Mouse (Mus musculus) macrophage (primary cell): ENCODE data around the gene Ankrd13d. TPM values are rescaled to one million over a fixed set of nuclear protein-coding genes. Genes with fewer than 3 reads are reported as not detected.

ENCODE experiments used
- H3K27ac ChIP-seq: fragments of 350-480 bp; formaldehyde crosslinking; 2 replicates; pipeline ENCODE4 v1.9.0; 2021
- H3K36me3 ChIP-seq: fragments of 350-480 bp; formaldehyde crosslinking; 2 replicates; pipeline ENCODE4 v1.9.0; 2021; ENCODE audit errors: inconsistent target
- H3K4me3 ChIP-seq: fragments of 350-480 bp; formaldehyde crosslinking; 2 replicates; pipeline ENCODE4 v1.9.0; 2021; ENCODE audit errors: inconsistent target
- H3K79me2 ChIP-seq: fragments of 350-480 bp; formaldehyde crosslinking; 2 replicates; pipeline ENCODE4 v1.9.0; 2021; ENCODE audit errors: inconsistent target
- WGBS: methylation state at CpG from one replicate; pipeline ENCODE4 v1.1.7; 2026; ENCODE audit warnings: inconsistent platforms; ENCODE audit not compliant: missing documents; 5-methylcytosine and 5-hydroxymethylcytosine counted together
- polyA plus RNA-seq: library from polyadenylated mRNA; stranded (reverse); fragments of 250-400 nt; gene quantifications from 3 replicates; pipeline ENCODE4 v1.2.4, GENCODE M21; 2018; ENCODE audit warnings: inconsistent platforms

The Ankrd13d gene
- polyA plus RNA-seq, 1 experiment from 2014 or later: 3.2 TPM

DNA sequence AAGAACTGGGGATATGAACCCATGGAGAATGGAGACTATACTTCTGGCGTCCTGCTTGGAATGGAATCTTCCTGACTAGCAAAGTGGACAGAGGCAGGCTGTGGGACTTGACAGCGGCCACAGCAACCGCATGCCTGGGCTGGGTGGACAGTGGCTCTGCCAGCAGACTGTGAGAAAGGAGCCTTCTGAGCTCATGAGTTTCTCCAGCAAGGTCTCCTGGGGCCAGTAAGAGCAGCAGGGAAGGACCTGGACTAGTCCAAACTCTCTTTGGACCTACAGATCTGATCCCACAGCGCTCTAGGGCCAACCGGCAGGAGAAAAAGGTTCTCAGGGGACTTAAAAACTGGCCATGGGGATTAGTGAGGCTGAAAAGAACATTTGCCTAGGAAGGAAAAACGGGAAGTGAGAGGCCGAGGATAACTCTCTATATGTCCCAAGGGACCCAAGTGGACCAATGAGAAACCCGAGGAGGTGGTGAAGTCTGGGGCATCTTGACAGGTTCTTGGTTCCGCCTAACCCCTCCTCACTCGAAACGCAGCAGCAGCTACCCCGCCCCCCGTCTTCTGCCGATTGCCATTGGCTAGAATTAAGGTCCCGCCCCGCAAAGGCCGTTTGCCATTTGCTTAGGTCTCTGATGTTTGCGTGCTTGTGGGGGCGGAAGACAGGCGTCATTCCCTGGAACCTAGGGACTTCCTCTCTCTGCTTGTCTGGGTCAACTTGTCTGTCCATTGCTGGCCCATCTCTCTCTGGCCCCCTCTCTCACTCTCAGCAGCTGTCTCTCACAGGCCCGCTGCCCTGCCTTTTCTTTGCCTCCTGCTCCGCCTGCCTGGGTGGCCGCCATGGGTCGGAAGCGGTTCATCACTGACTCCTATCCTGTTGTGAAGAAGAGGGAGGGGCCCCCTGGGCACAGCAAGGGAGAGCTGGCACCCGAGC lies 51.4 kb downstream of the Ankrd13d start, which contains the start of gene Pold4:
Gene Pold4, plus strand, starts transcription at position 647 of the 933 bp plus-strand sequence.
- H3K79me2 ChIP-seq: no peaks in the 10 kb centered on the region
- H3K36me3 ChIP-seq: no peaks in the 10 kb centered on the region
- H3K27ac ChIP-seq: peak within 1 kb of the TSS; percentile 97
- WGBS: 12% methylated on average over 26 of the region's 26 CpGs
- H3K4me3 ChIP-seq: peak within 1 kb of the TSS; percentile 40

DNA sequence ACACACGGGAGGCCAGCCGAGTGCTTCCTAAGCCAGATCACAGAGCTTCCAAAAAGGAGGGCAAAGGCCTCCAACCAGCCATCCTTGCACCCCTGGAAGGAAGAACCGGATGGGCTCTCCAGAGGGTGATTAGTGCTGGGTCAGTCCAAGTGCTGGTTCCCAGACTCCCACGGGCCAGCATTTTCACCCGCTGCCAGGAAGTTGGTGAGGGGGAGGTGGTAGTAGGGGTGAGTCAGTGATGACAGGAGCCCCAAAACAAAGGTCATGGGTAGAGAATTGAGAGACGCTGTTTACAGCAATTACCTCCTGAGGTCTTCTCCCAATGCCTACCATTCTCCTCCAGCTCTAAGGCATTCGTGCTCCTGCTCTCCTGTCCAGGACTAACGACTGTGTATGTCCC lies 52.5 kb downstream of the Ankrd13d start:
- no peaks in the 10 kb centered on the region for H3K79me2 ChIP-seq
- H3K27ac ChIP-seq: peak overlapping the region; percentile 97; the same call in 1 of the 2 replicates
- H3K4me3 ChIP-seq: no peak overlapping the region
- H3K36me3 ChIP-seq: no peaks in the 10 kb centered on the region
- WGBS: 72% methylated on average over 8 of the region's 8 CpGs

- H3K27ac ChIP-seq: no peak overlapping the region
- no peaks in the 10 kb centered on the region for H3K36me3 ChIP-seq
- H3K4me3 ChIP-seq: no peak overlapping the region
- WGBS: 89% methylated on average over 9 of the region's 9 CpGs
- H3K79me2 ChIP-seq: no peaks in the 10 kb centered on the region
Measured at GRCm38 (mm10) chr19:4229451-4230076, 53.4 kb downstream of the Ankrd13d start.

- H3K79me2 ChIP-seq: no peaks in the 10 kb centered on the region
- no peak overlapping the region for H3K27ac ChIP-seq
- 100% methylated on average over 4 of the region's 4 CpGs for WGBS
- H3K4me3 ChIP-seq: no peak overlapping the region
- no peaks in the 10 kb centered on the region for H3K36me3 ChIP-seq
Measured at GRCm38 (mm10) chr19:4228891-4229290, 54.0 kb downstream of the Ankrd13d start.

DNA sequence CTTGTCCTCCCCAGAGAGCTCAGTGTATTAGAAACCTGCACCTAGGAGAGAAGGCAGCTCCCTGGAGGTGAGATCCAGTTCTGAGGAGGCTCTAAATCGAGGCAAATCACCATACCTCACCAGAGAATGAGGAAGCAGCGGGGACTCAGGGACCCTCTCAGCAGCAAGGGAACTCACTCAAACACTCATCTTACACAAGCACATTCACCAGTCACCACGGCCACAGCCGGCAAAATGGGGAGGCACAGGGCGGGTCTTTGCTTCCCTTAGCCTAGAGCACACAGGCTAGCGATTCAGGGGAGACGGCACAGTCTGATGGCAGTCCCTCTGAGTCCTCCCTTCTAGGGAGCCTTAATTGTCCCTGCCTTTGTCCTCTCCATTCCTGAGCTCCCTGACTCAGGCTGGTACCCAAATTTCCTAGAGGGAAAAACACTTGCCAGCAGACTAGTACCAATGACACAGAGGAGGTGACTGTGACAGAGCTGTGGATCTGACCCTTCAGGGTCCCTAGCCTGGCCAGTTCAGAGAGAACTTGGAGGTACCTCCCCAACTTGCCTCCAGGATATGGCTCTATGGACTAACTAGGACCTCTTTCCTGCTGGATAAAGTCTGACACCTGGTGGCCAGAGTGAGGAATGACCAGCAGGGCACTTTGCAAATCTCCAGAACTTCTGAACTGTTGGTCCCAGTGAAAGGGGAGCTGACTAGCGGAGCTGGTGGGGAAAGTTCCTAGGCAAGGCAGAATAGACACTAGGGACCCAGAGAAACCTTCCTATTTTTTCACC lies 54.9 kb downstream of the Ankrd13d start:
- no peak overlapping the region for H3K27ac ChIP-seq
- WGBS: 18% methylated on average over 8 of the region's 8 CpGs
- H3K4me3 ChIP-seq: no peak overlapping the region
- H3K36me3 ChIP-seq: no peaks in the 10 kb centered on the region
- no peaks in the 10 kb centered on the region for H3K79me2 ChIP-seq

GRCm38 (mm10) chr19:4227446-4227845 lies 55.5 kb downstream of the Ankrd13d start:
- Histone ChIP-seq H3K36me3 (no peaks in the 10 kb centered on the region), H3K27ac (no peak overlapping the region), H3K79me2 (no peaks in the 10 kb centered on the region), H3K4me3 (no peak overlapping the region)
- 65% methylated on average over 5 of the region's 5 CpGs for WGBS

DNA sequence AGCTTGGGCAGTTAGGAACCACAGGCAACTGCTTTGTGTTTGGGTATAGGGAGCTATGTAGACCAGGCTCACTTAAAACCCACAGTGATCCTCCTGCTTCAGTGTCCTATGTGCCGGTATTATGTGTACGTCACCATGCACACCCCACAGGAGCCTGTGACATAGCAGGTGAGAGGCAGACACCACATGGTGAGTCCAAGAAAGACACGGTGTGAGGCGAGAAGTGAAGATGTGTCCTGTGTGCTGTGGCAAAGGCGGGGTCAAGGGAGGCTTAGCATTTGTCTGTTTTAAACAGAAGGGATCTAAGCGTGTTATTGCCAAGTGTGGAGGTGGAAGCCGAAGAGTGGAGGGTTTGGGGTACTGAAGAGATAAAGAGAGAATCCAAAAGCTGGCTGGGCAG lies 56.2 kb downstream of the Ankrd13d start:
- 63% methylated on average over 7 of the region's 7 CpGs for WGBS
- H3K27ac ChIP-seq: no peak overlapping the region
- no peaks in the 10 kb centered on the region for H3K79me2 ChIP-seq
- no peaks in the 10 kb centered on the region for H3K36me3 ChIP-seq
- H3K4me3 ChIP-seq: no peak overlapping the region

DNA sequence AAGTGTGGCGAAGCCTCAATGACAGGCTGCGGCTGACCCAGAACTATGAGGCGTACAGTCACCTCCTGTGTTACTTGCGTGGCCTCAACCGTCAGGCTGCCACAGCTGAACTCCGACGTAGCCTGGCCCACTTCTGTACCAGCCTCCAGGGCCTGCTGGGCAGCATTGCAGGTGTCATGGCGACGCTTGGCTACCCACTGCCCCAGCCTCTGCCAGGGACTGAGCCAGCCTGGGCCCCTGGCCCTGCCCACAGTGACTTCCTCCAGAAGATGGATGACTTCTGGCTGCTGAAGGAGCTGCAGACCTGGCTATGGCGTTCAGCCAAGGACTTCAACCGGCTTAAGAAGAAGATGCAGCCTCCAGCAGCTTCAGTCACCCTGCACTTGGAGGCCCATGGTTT lies 60.8 kb downstream of the Ankrd13d start:
- no peaks in the 10 kb centered on the region for H3K79me2 ChIP-seq
- 36% methylated on average over 11 of the region's 11 CpGs for WGBS
- no peak overlapping the region for H3K4me3 ChIP-seq
- H3K36me3 ChIP-seq: no peaks in the 10 kb centered on the region
- no peak overlapping the region for H3K27ac ChIP-seq

DNA sequence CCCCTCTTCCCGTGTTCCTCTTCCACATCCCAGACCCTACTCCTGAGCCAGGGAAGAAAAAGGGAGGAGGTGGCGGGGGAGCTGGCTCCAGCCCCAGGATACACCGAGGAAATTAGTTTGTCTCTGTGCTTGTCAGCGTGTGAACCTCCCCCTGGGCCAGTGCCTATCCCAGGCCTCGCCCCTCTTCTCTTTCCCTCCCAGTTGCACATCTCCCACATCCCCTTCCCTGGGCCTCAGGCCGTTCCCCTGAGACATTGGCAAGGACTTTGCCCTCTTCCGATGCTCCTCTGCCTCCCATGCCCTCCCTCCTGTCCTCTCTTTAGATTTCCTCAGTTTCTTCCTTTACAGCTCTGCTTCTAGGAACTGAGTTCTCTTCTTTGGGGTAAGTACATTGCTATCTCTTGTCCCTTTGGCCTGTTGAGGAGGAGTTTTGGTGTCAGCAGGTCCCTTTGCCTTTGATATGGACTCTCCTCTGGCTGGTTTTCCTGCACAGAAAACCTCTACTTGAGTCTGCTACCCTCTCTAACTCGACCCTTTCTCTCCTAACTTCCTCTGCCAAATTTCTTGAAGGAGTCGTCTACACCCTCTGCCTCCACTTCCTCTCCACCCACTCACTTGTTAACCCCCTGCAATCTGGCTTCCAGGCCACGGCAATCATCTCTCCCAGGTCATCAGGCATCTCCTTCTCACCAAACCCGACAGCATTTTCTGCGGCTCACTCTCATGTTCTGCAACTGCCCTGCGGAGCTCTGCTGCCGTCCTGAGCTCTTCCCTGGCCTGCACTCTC lies 61.8 kb downstream of the Ankrd13d start:
- Histone ChIP-seq H3K4me3 (no peak overlapping the region), H3K27ac (no peak overlapping the region), H3K36me3 (no peaks in the 10 kb centered on the region), H3K79me2 (no peaks in the 10 kb centered on the region)
- WGBS: 32% methylated on average over 14 of the region's 14 CpGs

DNA sequence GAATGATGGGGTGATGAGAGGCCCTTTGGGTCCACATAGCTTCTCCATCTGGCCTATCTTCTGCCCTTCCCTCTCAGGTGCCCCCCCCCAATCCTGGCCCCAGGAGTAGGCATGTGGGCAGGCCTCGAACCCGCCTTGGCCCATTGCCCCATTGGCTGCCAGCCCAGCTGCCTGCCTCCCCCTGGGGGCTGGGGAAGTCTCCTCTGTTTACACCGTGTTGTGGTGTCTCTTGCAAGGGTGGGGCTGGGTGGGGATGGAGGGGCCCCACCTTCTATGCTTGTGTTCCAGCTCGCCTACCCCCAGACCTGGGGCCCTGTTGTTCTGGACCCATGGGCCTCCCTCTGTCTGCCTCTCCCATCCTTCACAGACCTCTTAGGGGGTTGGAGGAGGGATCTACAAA lies 62.5 kb downstream of the Ankrd13d start:
- H3K36me3 ChIP-seq: no peaks in the 10 kb centered on the region
- no peak overlapping the region for H3K27ac ChIP-seq
- no peak overlapping the region for H3K4me3 ChIP-seq
- WGBS: 70% methylated on average over 4 of the region's 4 CpGs
- H3K79me2 ChIP-seq: no peaks in the 10 kb centered on the region

Other genes starting within 250 kb of the Ankrd13d start
- 6.2 to 20.1 TPM (median 8.6 TPM) in 3 replicates for gene Gstp1, start 245.2 kb downstream of the Ankrd13d start, polyA plus RNA-seq
- not detected in 3 replicates for gene Gstp2, start 237.1 kb downstream of the Ankrd13d start, polyA plus RNA-seq
- gene Gstp3, start 223.6 kb downstream of the Ankrd13d start, polyA plus RNA-seq: not detected in 3 replicates
- gene Cabp2, start 201.6 kb downstream of the Ankrd13d start, polyA plus RNA-seq: not detected in 3 replicates
- gene Cdk2ap2, start 186.0 kb downstream of the Ankrd13d start, polyA plus RNA-seq: 16.7 to 37.3 TPM (median 23.1 TPM) in 3 replicates
- gene Pitpnm1, start 183.1 kb downstream of the Ankrd13d start, polyA plus RNA-seq: 12.8 to 30.4 TPM (median 14.2 TPM) in 3 replicates
- 80.9 to 169 TPM (median 84.6 TPM) in 3 replicates for gene Aip, start 157.3 kb downstream of the Ankrd13d start, polyA plus RNA-seq
- not detected in 3 replicates for gene Gpr152, start 143.3 kb downstream of the Ankrd13d start, polyA plus RNA-seq
- not detected in 3 replicates for gene Cabp4, start 139.1 kb downstream of the Ankrd13d start, polyA plus RNA-seq
- 252 to 368 TPM (median 357 TPM) in 3 replicates for gene Coro1b, start 134.5 kb downstream of the Ankrd13d start, polyA plus RNA-seq
- gene Ptprcap, start 129.5 kb downstream of the Ankrd13d start, polyA plus RNA-seq: 0.28 to 0.53 TPM (median 0.41 TPM) in 3 replicates
- 13.6 to 29.6 TPM (median 18.4 TPM) in 3 replicates for gene Rps6kb2, start 119.8 kb downstream of the Ankrd13d start, polyA plus RNA-seq
- 0.62 to 1.00 TPM (median 0.77 TPM) in 3 replicates for gene Carns1, start 107.7 kb downstream of the Ankrd13d start, polyA plus RNA-seq
- gene Tbc1d10c, start 91.9 kb downstream of the Ankrd13d start, polyA plus RNA-seq: 0.25 to 0.60 TPM (median 0.41 TPM) in 3 replicates
- 375 to 413 TPM (median 395 TPM) in 3 replicates for gene Ppp1ca, start 91.1 kb downstream of the Ankrd13d start, polyA plus RNA-seq
- 16.0 to 22.9 TPM (median 16.7 TPM) in 3 replicates for gene Rad9a, start 81.5 kb downstream of the Ankrd13d start, polyA plus RNA-seq
- gene Clcf1, start 68.9 kb downstream of the Ankrd13d start, polyA plus RNA-seq: 0.10 to 0.21 TPM (median 0.17 TPM) in 3 replicates
- gene AC109138.7, start 68.8 kb downstream of the Ankrd13d start, polyA plus RNA-seq: not detected in 3 replicates
- gene Pold4, start 51.2 kb downstream of the Ankrd13d start, polyA plus RNA-seq: 33.8 to 76.3 TPM (median 47.8 TPM) in 3 replicates
- 32.6 to 83.1 TPM (median 36.6 TPM) in 3 replicates for gene Ssh3, start 14.0 kb downstream of the Ankrd13d start, polyA plus RNA-seq
- gene Grk2, start 23.1 kb upstream of the Ankrd13d start, polyA plus RNA-seq: 131 to 143 TPM (median 139 TPM) in 3 replicates
- gene Kdm2a, start 115.1 kb upstream of the Ankrd13d start, polyA plus RNA-seq: 30.1 to 62.8 TPM (median 39.7 TPM) in 3 replicates
- gene Rhod, start 156.3 kb upstream of the Ankrd13d start, polyA plus RNA-seq: 4.4 to 12.0 TPM (median 6.0 TPM) in 3 replicates
- not detected in 3 replicates for gene Syt12, start 194.3 kb upstream of the Ankrd13d start, polyA plus RNA-seq
- not detected in 3 replicates for gene 2010003K11Rik, start 215.4 kb upstream of the Ankrd13d start, polyA plus RNA-seq
- 0.35 to 0.94 TPM (median 0.49 TPM) in 3 replicates for gene Pcx, start 227.3 kb upstream of the Ankrd13d start, polyA plus RNA-seq